Mouse (Mus musculus) neutrophil, adult 5-6 weeks (primary cell): ENCODE measurements around the gene Lhx9. TPM values are rescaled to one million over a fixed set of nuclear protein-coding genes. Genes with fewer than 3 reads are reported as not detected.

Experiments used
- ATAC-seq: fragments of 151-379, 151-347 bp; 2 replicates; pipeline ENCODE4 v1.8.0; 2017; ENCODE audit warnings: mild to moderate bottlenecking, moderate TSS enrichment; ENCODE audit not compliant: insufficient number of reproducible peaks, poor library complexity, low FRiP score, severe bottlenecking; ENCODE audit errors: extremely low read depth
- total RNA-seq: library from RNA; stranded (forward); fragments of 200-1000 nt; gene quantifications from 2 replicates; pipeline ENCODE4 v1.2.3, GENCODE M21; 2017

Lhx9 gene
- total RNA-seq, 1 experiment from 2014 or later, result not detected

DNA sequence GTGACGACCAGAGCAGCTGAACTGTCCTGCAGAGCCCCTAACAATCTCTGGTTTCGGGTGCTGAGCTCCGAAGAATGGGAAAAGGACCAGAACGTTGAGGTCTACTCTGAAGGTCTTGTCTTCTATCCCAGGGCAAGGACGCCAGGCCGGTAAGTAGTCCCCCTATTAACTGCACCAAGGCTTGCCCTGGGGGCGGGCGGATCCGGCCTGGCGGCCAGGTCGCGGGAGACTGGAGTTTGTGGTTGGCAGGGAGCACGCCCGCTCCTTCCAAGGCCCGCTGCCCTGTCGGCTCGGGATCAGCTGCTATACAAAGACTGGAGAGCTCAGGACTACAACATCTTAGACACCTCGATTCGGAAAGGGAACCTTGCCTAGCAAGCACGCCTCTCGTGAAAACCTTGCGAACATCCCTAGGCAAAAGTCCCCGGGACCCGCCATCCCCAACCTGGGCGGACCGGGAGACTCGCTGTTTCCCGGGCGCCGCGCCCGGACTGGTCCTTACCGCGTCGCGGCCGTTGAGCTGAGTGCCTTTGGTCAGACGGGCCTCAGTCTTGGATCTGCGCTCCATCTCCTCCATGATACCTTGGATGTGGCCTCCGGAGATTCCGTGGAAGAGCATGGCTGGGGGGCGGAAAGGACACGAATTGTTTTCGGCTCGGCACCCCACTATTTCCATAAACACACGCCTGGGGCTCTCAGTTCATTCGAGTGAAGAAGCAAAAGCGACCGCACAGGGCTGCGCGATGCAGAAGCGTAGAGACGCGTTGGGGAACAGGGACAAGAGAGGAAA lies 6.9 kb downstream of the Lhx9 start:
- no peak for ATAC-seq

GRCm38 (mm10) chr1:138840440-138841305 lies 7.7 kb downstream of the Lhx9 start:
- ATAC-seq, result no peak

DNA sequence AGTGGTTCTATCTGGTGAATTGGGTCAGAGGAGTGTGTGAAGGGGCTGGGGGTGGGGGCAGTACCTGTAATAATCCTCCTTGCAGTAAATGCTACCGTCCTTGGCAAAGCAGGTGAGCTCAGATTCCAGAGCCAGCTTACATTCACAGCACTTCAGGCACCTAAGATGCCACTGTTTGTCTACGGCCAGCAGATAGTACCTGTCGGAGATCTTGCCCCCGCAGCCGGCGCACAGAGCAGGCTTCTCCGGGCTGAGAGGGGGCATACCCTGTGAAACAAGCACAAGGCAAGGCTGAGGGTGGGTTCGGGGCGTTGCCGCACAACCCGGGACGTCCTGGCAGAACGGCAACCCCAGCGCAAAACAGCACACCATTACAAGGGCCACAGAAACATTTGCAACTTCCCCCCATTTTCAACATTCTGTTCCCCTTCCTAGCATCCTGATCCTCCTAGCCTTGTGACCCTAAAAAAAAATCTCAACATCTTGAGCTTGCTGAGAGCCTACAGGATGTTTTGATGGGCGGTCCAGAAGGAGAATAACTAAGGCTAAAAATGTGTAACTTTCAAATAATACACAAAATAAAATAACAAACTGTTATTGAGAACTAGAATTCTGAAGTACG lies 8.5 kb downstream of the Lhx9 start:
- no peak for ATAC-seq

- no peak for ATAC-seq
These were observed 9.1 kb downstream of the Lhx9 start for GRCm38 (mm10) chr1:138839291-138839690.

DNA sequence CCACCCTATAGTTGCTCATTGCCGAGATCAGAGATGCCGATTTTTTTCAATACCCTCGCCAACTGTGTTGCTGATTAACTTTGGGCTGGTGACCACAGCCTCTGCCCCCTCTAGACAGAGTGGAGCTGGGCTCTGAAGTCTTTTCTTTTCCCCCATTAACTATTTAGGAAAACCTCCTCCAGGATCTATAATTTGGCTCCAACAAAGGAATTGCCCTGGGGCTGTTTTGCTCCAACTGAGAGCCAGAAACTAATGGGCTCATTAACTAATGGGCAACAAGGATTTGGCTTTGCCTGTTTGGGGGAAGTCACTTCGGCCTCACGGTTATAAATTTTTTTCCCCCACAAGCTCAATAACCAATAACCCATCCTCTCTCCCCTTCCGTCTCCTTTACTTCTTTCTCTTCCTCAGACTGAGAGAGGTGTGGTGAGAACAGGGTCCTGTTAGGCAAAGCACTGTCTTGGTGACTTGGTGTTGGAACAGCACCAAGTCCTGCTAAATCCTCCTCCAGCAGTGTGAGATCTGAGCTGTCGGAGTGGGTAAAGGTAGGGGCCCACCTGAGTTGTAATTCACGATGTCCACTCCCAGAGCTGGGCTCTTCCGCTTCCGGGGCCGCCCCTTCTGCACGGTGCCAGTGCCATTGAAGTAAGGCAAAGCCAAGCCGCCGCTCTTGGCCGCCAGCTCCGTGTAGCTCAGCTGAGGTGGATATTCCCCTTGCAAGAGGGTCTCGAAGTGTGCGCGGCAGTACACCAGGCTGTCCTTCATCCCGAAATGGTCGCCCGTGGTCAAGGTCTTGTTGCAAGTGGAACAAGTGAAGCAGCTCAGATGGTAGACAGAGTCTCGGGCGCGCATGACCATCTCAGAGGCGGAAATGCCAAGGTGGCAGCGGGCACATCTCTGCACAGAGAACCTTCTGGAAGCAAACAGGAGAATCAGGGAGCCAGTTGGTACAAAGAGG lies 10.3 kb downstream of the Lhx9 start:
- 0 out of 2 replicates have a peak, but pooled peaks have one; percentile 5 for ATAC-seq

DNA sequence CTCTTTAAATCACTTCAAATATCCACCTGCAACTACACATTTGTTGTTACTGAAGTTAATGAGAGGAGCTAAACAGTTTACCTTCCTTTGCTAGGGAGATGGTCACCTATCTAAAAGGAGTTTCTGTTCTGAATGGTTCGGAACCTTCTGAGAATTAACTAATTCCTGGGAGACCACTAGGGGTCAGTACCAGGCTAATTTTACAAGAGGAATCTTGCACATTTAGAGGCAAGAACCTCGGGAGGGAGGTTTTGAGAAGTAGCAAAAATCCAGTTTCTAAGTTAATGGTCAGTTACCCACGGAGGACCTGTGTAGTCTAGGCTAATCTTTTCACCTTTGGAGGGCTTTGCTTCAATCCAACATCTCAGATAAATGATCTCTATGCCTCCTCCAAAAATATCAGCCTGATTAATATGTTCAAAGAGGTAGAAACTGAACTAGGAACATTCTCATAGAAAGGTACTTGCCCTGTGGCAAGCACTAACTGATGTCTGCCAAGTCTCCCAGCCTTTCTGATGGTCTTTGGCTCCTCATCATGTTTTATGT lies 12.9 kb downstream of the Lhx9 start:
- ATAC-seq, result peak; percentile 51; the same call in 1 of the 2 replicates

DNA sequence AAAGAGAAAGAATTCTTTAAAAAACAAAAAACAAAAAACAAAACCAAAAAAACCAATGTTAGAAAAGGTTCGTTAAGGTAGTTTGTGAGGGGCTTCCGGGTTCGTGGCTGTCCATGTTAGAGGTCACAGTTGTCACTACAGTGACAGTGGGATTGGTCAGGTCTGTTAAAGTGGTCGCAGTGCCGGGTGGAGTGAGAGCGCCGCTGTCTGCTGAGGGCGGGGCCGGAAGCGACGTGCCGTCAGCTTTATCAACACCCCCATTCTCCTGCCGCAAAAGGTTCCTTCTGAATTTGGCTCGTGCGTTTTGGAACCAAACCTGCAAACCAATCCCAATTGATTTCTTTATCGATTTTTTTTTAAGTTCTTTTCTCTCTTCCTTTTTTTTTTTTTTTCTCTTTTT lies 17.1 kb downstream of the Lhx9 start:
- ATAC-seq, result no peak

GRCm38 (mm10) chr1:138826841-138827240 lies 21.5 kb downstream of the Lhx9 start:
- ATAC-seq, result no peak

DNA sequence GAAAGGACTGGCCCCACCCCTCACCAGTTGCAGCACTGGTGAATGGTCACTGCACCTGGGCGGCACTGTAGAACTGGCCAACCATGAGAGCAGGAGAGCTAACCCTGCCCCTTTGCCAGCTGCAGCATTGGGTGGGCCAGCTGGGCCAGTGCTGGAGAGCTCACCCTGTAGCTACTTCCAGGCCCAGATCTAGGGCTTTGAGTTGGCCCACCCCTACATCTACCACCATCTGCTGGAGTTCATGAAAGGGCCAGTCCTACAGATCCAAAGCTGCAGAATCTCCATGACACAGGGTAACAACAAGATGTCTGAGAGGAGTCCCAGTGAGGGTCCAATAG lies 25.4 kb downstream of the Lhx9 start:
- no peak for ATAC-seq

- ATAC-seq, result peak; percentile 63
These were observed 26.0 kb downstream of the Lhx9 start for GRCm38 (mm10) chr1:138822255-138822984.

GRCm38 (mm10) chr1:138801732-138802131 lies 46.6 kb downstream of the Lhx9 start:
- no peak for ATAC-seq

GRCm38 (mm10) chr1:138801296-138801695 lies 47.1 kb downstream of the Lhx9 start:
- no peak for ATAC-seq

GRCm38 (mm10) chr1:138799692-138800314 lies 48.6 kb downstream of the Lhx9 start:
- ATAC-seq, result no peak

GRCm38 (mm10) chr1:138798110-138798509 lies 50.3 kb downstream of the Lhx9 start:
- no peak for ATAC-seq

- no peak for ATAC-seq
These were observed 62.5 kb downstream of the Lhx9 start for GRCm38 (mm10) chr1:138785856-138786255.

- no peak for ATAC-seq
These were observed 64.4 kb downstream of the Lhx9 start for GRCm38 (mm10) chr1:138784019-138784418.
